Mouse (Mus musculus) limb, embryonic 15.5 days (tissue): ENCODE measurements around the gene Gm20388. TPM values are rescaled to one million over a fixed set of nuclear protein-coding genes. Genes with fewer than 3 reads are reported as not detected.

ENCODE experiments used
- ATAC-seq: fragments of 200-750 bp; cut with Nextera tagmentation; 2 replicates; pipeline ENCODE4 v1.8.0; 2017; ENCODE audit warnings: low read depth, moderate TSS enrichment; ENCODE audit not compliant: insufficient number of reproducible peaks, low FRiP score, low TSS enrichment
- H3K27ac ChIP-seq: fragments of 300-500 bp; sonication (generic); 2 replicates; pipeline ENCODE4 v1.5.1; 2015; ENCODE audit warnings: moderate library complexity, mild to moderate bottlenecking, inconsistent platforms
- H3K27me3 ChIP-seq: fragments of 300-500 bp; sonication (generic); 2 replicates; pipeline ENCODE4 v1.6.1; 2015; ENCODE audit warnings: inconsistent platforms
- H3K36me3 ChIP-seq: fragments of 300-500 bp; sonication (generic); 2 replicates; pipeline ENCODE4 v1.6.1; 2015; ENCODE audit warnings: inconsistent platforms
- H3K4me1 ChIP-seq: fragments of 300-500 bp; sonication (generic); 2 replicates; pipeline ENCODE4 v1.6.1; 2015; ENCODE audit warnings: inconsistent platforms
- H3K4me2 ChIP-seq: fragments of 300-500 bp; sonication (generic); 2 replicates; pipeline ENCODE4 v1.6.1; 2015; ENCODE audit warnings: mild to moderate bottlenecking, inconsistent platforms
- H3K4me3 ChIP-seq: fragments of 300-500 bp; sonication (generic); 2 replicates; pipeline ENCODE4 v1.5.1; 2015; ENCODE audit warnings: mild to moderate bottlenecking, inconsistent platforms
- H3K9ac ChIP-seq: fragments of 300-500 bp; sonication (generic); 2 replicates; pipeline ENCODE4 v1.6.1; 2015; ENCODE audit warnings: inconsistent platforms
- H3K9me3 ChIP-seq: fragments of 300-500 bp; sonication (generic); 2 replicates; pipeline ENCODE4 v1.6.1; 2016; ENCODE audit warnings: inconsistent platforms
- WGBS: fragments of 180-500 bp; shearing (Covaris S2); methylation state at CpG from one replicate; pipeline ENCODE4 v1.1.7; 2015; 5-methylcytosine and 5-hydroxymethylcytosine counted together
- polyA plus RNA-seq: library from polyadenylated mRNA; unstranded; fragments of >200 nt; fragmentation: Nextera tagmentation; extraction: Ambion mirVana; gene quantifications from 2 replicates; pipeline ENCODE4 v1.2.1, GENCODE M21; 2015

The Gm20388 gene
- polyA plus RNA-seq, 1 experiment from 2014 or later, result 4.9 TPM

DNA sequence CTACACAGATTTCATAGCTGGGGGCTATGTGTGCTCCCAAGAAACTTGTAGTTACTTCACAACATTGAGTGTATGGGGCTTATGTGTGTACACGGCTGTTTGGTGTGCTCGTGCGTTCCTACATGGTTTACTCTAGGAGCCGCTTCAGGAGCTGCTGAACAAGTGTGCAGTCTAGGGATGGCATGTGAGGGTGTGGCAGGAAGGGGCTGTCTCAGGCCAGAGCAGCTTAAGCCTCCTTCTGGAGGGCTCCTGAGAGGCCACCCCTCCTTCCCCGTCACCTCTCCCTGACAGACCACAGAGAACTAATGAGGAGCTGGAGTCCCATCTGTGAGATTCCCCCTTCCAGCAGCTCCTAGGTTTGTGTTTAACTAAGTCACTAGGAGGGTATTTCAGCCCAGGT is 2077.3 kb downstream of the Gm20388 start:
- Histone ChIP-seq H3K27me3 (no peaks in the 10 kb centered on the region), H3K4me1 (0 out of 2 replicates have a peak, but pooled peaks cover 2% of the 10 kb centered on the region), H3K9me3 (no peaks in the 10 kb centered on the region), H3K36me3 (peaks cover 82% of the 10 kb centered on the region), H3K27ac (no peak overlapping the region), H3K9ac (no peak overlapping the region), H3K4me3 (no peak overlapping the region), H3K4me2 (no peak overlapping the region)
- no peak for ATAC-seq
- 87% methylated on average over 5 of the region's 5 CpGs for WGBS

DNA sequence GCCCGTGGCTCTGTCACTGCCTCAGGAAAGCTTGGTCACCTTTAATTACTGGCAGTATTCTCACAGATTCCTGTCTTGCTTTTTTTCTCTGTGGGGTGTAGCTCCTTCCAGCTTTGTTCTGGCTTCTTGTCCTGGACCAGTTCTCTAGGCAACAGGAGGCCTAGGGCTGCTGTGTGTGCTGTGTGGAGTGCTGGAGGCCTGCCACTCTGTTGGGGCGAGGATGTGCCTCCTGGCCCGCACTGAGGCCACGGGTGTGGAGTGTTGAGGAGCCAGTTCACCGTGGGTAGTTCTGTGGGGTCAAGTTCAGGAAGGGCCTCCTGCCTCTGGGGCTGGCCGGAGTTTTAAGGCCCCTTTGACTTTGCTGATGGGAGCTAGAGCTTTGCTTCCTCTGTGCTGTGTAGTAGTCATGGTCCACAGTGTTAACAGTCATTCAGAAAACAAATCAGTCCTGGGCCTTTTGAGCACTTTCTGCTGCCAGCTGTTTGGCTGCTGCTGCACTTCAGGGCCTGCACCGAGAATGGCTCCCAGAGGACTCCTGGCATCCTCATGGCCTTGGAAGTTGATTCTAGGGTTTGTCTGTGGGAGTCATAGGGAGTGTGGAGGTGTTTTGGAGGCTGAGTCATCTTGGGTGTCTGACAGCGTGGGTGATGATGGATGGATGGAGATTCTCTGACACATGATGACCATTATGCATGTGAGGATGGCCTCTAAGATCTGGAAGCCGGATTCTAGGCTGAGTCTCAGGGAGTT is 2080.0 kb downstream of the Gm20388 start:
- ATAC-seq, result no peak
- H3K27me3 ChIP-seq, result no peaks in the 10 kb centered on the region
- 84% methylated on average over 9 of the region's 9 CpGs for WGBS

DNA sequence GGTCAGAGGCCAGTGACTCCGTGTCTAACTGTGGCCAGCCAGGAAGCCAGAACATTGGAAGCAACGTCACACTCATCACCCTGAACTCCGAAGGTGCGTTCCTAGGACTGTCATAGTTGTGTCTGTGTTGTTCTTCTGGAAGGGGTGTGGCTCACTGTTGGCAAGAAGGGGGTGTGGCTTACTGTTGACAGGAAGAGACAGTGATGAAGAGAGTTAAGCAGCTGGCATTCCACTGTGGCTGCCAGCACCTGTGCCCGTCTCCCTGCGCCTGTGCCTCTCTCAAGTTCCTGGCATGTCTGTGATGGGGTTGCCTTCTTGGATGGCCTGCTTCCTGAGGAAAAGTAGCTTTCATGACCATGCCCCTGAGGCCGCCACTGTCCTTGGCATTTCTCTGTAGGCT is 2081.0 kb downstream of the Gm20388 start:
- Histone ChIP-seq H3K27ac (0 out of 2 replicates have a peak overlapping the region, but pooled peaks have one; percentile 17), H3K4me1 (0 out of 2 replicates have a peak, but pooled peaks cover 5% of the 10 kb centered on the region), H3K9ac (no peak overlapping the region), H3K4me3 (no peak overlapping the region), H3K9me3 (no peaks in the 10 kb centered on the region), H3K27me3 (no peaks in the 10 kb centered on the region), H3K4me2 (no peak overlapping the region), H3K36me3 (peaks cover 79% of the 10 kb centered on the region)
- 79% methylated on average over 7 of the region's 7 CpGs for WGBS
- no peak for ATAC-seq

More for the DNA sequence above, 2080.0 kb downstream of the Gm20388 start:
- Histone ChIP-seq H3K9ac (no peak overlapping the region), H3K4me1 (0 out of 2 replicates have a peak, but pooled peaks cover 5% of the 10 kb centered on the region), H3K36me3 (peaks cover 75% of the 10 kb centered on the region), H3K4me2 (no peak overlapping the region), H3K9me3 (no peaks in the 10 kb centered on the region), H3K27ac (no peak overlapping the region), H3K4me3 (no peak overlapping the region)

DNA sequence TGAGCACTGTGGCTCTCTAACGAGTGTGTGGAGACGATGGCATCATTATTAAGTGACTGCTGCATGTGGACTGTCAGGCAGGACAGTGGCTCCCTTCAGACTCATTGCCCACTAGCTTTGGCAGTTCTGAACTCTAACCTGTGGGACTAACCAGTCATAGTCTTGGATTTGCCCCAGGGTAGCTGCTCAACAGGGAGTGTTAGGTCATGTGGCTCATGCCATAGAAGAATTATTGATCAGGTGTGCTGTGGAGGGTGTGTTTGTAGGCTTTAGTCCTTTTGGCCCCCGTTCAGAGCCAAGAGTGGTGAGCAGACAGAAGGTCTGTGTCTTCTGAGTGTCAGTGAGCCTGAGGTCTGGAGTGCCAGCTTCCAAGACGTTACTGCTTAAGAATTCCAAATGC is 2082.3 kb downstream of the Gm20388 start:
- 77% methylated on average over 4 of the region's 4 CpGs for WGBS

DNA sequence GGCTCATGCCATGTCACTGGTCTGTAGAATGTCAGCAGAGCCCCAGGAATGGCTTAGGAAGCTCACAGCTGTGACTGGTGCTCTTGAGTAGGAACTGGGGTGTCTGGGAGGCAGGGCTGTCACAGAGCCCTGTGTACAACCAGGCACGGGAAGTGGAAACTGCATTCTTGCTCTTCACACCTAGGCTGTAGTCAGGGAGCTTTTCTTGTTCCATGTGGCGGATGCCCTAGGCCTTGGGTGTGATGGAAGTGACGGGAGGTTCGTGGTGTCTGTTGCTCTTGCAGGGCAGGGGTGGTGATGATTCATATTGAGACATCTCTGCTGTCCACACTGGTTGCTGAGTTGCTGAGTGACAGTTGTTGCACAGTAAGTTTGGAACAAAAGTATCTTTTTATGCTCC is 2084.5 kb downstream of the Gm20388 start:
- no peak overlapping the region for H3K27ac ChIP-seq

More for the DNA sequence above, 2082.3 kb downstream of the Gm20388 start:
- Histone ChIP-seq H3K27me3 (no peaks in the 10 kb centered on the region), H3K4me2 (no peak overlapping the region), H3K4me1 (0 out of 2 replicates have a peak, but pooled peaks cover 5% of the 10 kb centered on the region), H3K36me3 (peaks cover 81% of the 10 kb centered on the region), H3K27ac (no peak overlapping the region), H3K9me3 (no peaks in the 10 kb centered on the region), H3K4me3 (no peak overlapping the region), H3K9ac (no peak overlapping the region)
- no peak for ATAC-seq

DNA sequence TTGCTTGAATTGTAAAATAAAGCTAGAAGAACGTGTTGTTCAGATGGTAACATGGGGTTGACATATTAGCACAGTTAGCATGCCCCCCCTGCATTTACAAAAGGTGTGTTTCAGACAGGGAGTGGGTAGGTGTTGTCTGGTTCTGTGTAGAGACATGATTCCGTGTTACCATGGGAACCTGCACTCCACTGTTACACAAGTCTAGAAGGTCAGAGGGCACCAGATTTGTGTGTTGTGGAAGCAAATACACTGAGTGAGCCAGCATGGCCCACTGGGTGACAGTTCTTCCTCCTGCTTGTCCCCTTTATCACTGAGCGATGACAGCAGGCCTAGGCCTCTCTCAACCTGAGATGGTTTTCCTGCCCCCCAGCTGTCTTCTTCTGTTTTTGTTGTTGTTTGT is 2085.3 kb downstream of the Gm20388 start:
- H3K4me3 ChIP-seq, result no peak overlapping the region
- no peak overlapping the region for H3K27ac ChIP-seq
- H3K4me1 ChIP-seq, result 0 out of 2 replicates have a peak, but pooled peaks cover 3% of the 10 kb centered on the region
- ATAC-seq, result no peak
- H3K4me2 ChIP-seq, result no peak overlapping the region
- H3K9me3 ChIP-seq, result no peaks in the 10 kb centered on the region
- peaks cover 84% of the 10 kb centered on the region for H3K36me3 ChIP-seq
- H3K9ac ChIP-seq, result no peak overlapping the region
- WGBS, result 83% methylated on average over 3 of the region's 3 CpGs
- H3K27me3 ChIP-seq, result no peaks in the 10 kb centered on the region

More for the DNA sequence above, 2084.5 kb downstream of the Gm20388 start:
- no peak overlapping the region for H3K9ac ChIP-seq
- peaks cover 84% of the 10 kb centered on the region for H3K36me3 ChIP-seq
- no peaks in the 10 kb centered on the region for H3K9me3 ChIP-seq
- 70% methylated on average over 4 of the region's 4 CpGs for WGBS
- ATAC-seq, result no peak
- 0 out of 2 replicates have a peak, but pooled peaks cover 3% of the 10 kb centered on the region for H3K4me1 ChIP-seq
- H3K4me2 ChIP-seq, result no peak overlapping the region
- H3K27me3 ChIP-seq, result no peaks in the 10 kb centered on the region
- no peak overlapping the region for H3K4me3 ChIP-seq

DNA sequence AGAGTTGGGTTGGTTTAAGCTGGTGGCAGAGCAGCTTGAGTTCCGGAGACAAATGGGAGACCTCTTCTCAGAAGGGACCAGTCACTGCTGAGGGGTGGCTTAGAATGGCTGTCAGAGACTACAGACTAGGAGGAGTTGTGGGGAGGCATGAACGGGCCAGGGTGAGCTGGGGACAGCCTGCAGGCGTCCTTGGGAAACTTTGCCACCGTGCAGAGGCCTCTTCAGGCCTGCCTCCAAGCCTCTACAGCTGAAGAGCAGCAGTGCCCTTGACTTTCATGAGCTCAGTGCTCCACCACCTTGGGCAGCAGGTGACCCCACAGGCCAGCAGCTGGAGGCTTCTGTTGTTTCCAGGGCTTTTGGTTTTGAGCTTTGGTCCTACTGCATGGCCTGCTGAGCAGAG is 2088.0 kb downstream of the Gm20388 start:
- H3K9me3 ChIP-seq, result no peaks in the 10 kb centered on the region
- WGBS, result 83% methylated on average over 4 of the region's 4 CpGs
- H3K4me2 ChIP-seq, result no peak overlapping the region
- H3K27ac ChIP-seq, result no peak overlapping the region
- H3K4me1 ChIP-seq, result peaks cover 8% of the 10 kb centered on the region; the same call in 1 of the 2 replicates
- peaks cover 84% of the 10 kb centered on the region for H3K36me3 ChIP-seq
- no peak overlapping the region for H3K4me3 ChIP-seq
- no peak overlapping the region for H3K9ac ChIP-seq
- H3K27me3 ChIP-seq, result no peaks in the 10 kb centered on the region
- ATAC-seq, result no peak

DNA sequence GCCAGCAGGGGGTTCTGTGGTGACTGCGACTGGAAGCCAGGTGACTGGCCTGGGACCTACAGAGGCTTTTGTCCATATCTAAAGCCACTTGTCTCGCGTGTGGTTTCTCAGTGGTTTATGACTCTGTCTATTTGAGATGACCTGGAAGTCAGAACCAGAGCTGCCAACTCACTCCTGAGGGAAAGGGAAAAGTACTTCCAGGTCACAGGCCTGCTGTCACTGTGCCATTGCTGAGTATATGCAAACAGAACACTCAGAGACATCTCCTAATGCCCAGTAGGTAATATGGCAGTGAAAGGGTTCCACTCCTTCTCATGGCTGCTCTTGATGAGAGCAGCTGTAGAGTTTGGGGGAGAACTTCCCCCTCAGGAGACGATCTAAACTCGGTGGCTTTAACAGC is 2088.6 kb downstream of the Gm20388 start:
- Histone ChIP-seq H3K4me2 (no peak overlapping the region), H3K27me3 (no peaks in the 10 kb centered on the region), H3K27ac (no peak overlapping the region), H3K4me1 (peaks cover 8% of the 10 kb centered on the region; the same call in 1 of the 2 replicates), H3K9me3 (no peaks in the 10 kb centered on the region), H3K36me3 (peaks cover 86% of the 10 kb centered on the region), H3K4me3 (no peak overlapping the region), H3K9ac (no peak overlapping the region)
- no peak for ATAC-seq
- 83% methylated on average over 5 of the region's 5 CpGs for WGBS

DNA sequence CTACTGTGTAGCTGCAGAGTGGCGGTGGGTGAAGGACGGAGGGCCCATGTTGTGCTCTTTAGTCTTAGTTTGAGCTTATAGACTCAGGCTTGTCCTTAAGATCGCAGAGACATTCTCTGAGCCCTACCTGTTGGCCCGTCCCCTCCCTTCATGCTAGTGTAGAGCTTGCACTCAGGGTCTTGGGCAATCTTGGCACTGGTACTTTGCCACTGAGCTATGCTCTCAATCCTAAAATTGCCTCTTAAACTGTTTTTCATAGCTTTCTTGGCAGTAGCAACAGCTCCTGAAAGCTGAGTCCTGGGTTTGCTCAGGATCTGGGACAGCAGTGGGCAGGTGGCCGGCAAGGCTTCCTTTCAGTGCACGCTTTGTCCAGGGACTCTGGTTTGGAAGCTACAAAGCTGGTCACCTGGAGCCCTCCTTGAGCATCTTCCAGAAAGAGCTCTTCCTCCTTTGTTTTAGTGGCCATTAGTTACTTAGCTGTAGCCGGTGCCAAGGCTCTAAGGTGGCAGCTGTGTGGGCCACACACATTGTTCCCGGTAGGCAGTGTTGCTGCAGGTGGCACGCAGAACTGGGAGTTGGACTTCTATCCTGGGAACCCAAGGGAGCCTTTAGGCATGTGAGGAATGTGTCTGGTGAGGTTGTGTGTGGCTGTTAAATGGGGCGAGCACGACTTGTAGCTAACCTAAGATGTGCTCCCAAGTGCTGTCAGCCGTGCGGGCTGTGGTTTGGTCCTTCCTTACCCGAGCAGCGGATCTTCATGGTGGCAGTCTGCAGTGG is 2090.9 kb downstream of the Gm20388 start:
- Histone ChIP-seq H3K4me3 (no peak overlapping the region), H3K27me3 (no peaks in the 10 kb centered on the region), H3K9me3 (no peaks in the 10 kb centered on the region), H3K9ac (no peak overlapping the region), H3K36me3 (peaks cover 94% of the 10 kb centered on the region), H3K4me1 (peaks cover 5% of the 10 kb centered on the region; the same call in 1 of the 2 replicates), H3K4me2 (no peak overlapping the region), H3K27ac (no peak overlapping the region)
- WGBS, result 76% methylated on average over 15 of the region's 15 CpGs
- ATAC-seq, result no peak

DNA sequence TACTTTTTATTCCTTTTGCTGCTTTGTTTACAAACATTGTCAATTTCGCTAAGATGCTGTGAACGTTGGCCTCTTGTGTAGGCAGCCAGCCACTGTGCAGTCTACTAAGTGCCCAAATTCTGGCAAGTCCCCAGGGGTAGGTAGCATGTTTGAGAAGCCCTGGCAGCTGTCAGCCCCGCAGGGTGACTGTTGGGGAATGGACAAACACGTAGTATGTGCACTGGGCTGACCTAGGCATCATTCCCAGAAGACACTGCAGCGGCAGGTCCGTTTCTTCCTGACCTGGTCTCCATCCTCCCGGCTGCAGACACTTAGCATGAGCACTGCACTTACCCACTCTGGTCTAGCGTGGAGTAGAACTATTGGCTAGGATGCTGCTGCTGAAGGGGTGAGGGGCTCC is 2093.0 kb downstream of the Gm20388 start:
- ATAC-seq, result no peak
- WGBS, result 87% methylated on average over 8 of the region's 8 CpGs

DNA sequence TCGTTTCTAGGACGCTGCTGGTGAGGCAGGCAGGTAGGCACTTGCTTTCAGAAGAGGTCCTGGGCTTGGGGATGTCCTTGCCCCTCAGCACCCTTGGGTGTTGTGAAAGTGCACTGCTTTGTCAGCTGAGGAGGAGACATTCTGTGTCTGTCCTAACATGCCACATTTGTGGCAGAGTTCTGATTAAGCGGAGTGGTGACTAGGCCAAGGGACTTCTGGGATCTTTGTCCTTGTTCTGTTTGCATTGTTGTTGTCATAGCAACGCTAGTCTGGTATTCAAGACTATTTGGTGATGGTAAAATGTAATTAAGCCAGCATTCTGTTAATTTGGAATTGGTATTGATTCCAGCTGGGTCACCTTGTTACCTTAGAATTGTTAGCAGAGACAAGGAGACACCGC is 2093.5 kb downstream of the Gm20388 start:
- ATAC-seq, result no peak
- H3K4me1 ChIP-seq, result peaks cover 12% of the 10 kb centered on the region; the same call in 1 of the 2 replicates
- WGBS, result 86% methylated on average over 5 of the region's 5 CpGs

More for the DNA sequence above, 2093.0 kb downstream of the Gm20388 start:
- Histone ChIP-seq H3K27me3 (no peaks in the 10 kb centered on the region), H3K4me3 (no peak overlapping the region), H3K36me3 (peaks cover 93% of the 10 kb centered on the region), H3K4me2 (no peak overlapping the region), H3K9me3 (no peaks in the 10 kb centered on the region), H3K9ac (no peak overlapping the region), H3K4me1 (peaks cover 12% of the 10 kb centered on the region; the same call in 1 of the 2 replicates), H3K27ac (no peak overlapping the region)

More for the DNA sequence above, 2093.5 kb downstream of the Gm20388 start:
- Histone ChIP-seq H3K4me2 (no peak overlapping the region), H3K36me3 (peaks cover 93% of the 10 kb centered on the region), H3K9ac (no peak overlapping the region), H3K9me3 (no peaks in the 10 kb centered on the region), H3K27me3 (no peaks in the 10 kb centered on the region), H3K4me3 (no peak overlapping the region), H3K27ac (no peak overlapping the region)
